Mouse (Mus musculus) liver, postnatal 0 days (tissue): ENCODE data around the gene Ablim1.

Experiments
- CTCF ChIP-seq: sonication (generic); IDR thresholded peaks from 2 replicates; pipeline ENCODE4 v1.5.1; 2016; ENCODE audit warnings: antibody characterized with exemption, low read depth
- EP300 ChIP-seq: IDR thresholded peaks from 2 replicates; pipeline ENCODE4 v1.6.1; 2016; ENCODE audit warnings: antibody characterized with exemption, low read depth, mild to moderate bottlenecking

DNA sequence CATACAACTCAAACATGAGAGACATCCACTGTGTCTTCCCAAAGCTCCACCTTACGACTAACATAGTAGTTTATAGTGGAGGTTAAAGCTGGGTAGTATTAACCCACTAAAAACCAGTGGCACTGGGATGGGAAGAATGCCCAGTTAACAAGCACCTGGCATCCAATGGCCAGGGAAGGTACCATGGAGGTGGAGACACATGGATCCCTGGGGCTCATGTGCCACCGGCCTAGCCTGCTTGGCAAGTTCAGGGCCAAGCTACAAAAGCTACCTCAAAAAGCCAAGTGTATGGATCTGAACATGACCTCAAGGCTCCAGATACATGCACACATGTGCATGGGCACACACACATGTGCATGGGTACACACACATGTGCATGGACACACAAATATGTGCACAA, 230.8 kb downstream of the Ablim1 start:
- TF ChIP-seq CTCF (no peak), EP300 (no peak)
